Mouse (Mus musculus) spleen, adult 2 months (tissue): ENCODE measurements around the gene Cisd2. TPM values are rescaled to one million over a fixed set of nuclear protein-coding genes. Genes with fewer than 3 reads are reported as not detected.

ENCODE experiments used
- DNase-seq, 2 experiments: peaks; one replicate each; pipeline versions ENCODE4 v3.0.0 to v3.0.0-alpha.2; 2012 to 2021; ENCODE audit warnings: low spot score in 2 of 2, low read depth in 1 of 2
- H3K27ac ChIP-seq: fragments of 200-500 bp; 2 replicates; pipeline ENCODE4 v1.5.1; 2012; ENCODE audit warnings: low read length, inconsistent platforms; ENCODE audit not compliant: insufficient read depth
- H3K27me3 ChIP-seq: fragments of 200-500 bp; 2 replicates; pipeline ENCODE4 v1.6.1; 2012; ENCODE audit warnings: mild to moderate bottlenecking, moderate library complexity, low read length, inconsistent platforms; ENCODE audit not compliant: control insufficient read depth, insufficient read depth
- H3K36me3 ChIP-seq: fragments of 200-500 bp; 2 replicates; pipeline ENCODE4 v1.6.1; 2012; ENCODE audit warnings: mild to moderate bottlenecking, low read length, inconsistent platforms; ENCODE audit not compliant: control insufficient read depth, insufficient read depth
- H3K4me1 ChIP-seq: fragments of 200-500 bp; 2 replicates; pipeline ENCODE4 v1.6.1; 2011; ENCODE audit warnings: inconsistent platforms; ENCODE audit not compliant: control insufficient read depth, insufficient read depth, insufficient read length
- H3K4me3 ChIP-seq: fragments of 200-500 bp; 2 replicates; pipeline ENCODE4 v1.5.1; 2011; ENCODE audit warnings: mild to moderate bottlenecking, inconsistent platforms; ENCODE audit not compliant: insufficient read depth, insufficient read length; ENCODE audit errors: extremely low read depth
- CTCF ChIP-seq: fragments of 200-500 bp; IDR thresholded peaks from 2 replicates; pipeline ENCODE4 v1.5.1; 2011; ENCODE audit warnings: mild to moderate bottlenecking, inconsistent platforms; ENCODE audit not compliant: insufficient read depth, insufficient read length, insufficient replicate concordance; ENCODE audit errors: extremely low read depth
- POLR2A ChIP-seq: fragments of 200-500 bp; IDR thresholded peaks from 2 replicates; pipeline ENCODE4 v1.6.1; 2011; ENCODE audit warnings: low read depth, low read length, inconsistent platforms
- WGBS: fragments of 180-500 bp; shearing (Covaris S2); methylation state at CpG from one replicate; pipeline ENCODE4 v1.1.7; 2018; 5-methylcytosine and 5-hydroxymethylcytosine counted together
- polyA plus RNA-seq: library from polyadenylated mRNA; depleted of rRNA; stranded (reverse); fragments of >200 nt; gene quantifications from 2 replicates; pipeline ENCODE4 v1.2.3, GENCODE M21; 2012

Cisd2 gene
- polyA plus RNA-seq, 1 experiment, result 19.1 TPM

- DNase-seq, result no peak
- no peaks in the 10 kb centered on the region for H3K27me3 ChIP-seq
- H3K4me1 ChIP-seq, result no peaks in the 10 kb centered on the region; the same call in 1 of the 2 replicates
- peak overlapping the region; percentile 99 for H3K27ac ChIP-seq
- WGBS, result 16% methylated on average over 10 of the region's 10 CpGs
- peaks cover 8% of the 10 kb centered on the region; the same call in 1 of the 2 replicates for H3K36me3 ChIP-seq
- peak overlapping the region; percentile 99 for H3K4me3 ChIP-seq
- TF ChIP-seq POLR2A (no peak), CTCF (no peak)
Observed at GRCm38 (mm10) chr3:135440621-135441020, 16.9 kb upstream of the Cisd2 start.

- Histone ChIP-seq H3K36me3 (peaks cover 8% of the 10 kb centered on the region; the same call in 1 of the 2 replicates), H3K27ac (peak overlapping the region; percentile 99), H3K4me1 (no peaks in the 10 kb centered on the region; the same call in 1 of the 2 replicates), H3K27me3 (no peaks in the 10 kb centered on the region), H3K4me3 (peak overlapping the region; percentile 99)
- WGBS, result 4% methylated on average over 7 of the region's 7 CpGs
- peak; percentile 50 to 67 for DNase-seq
- TF ChIP-seq CTCF (no peak), POLR2A (no peak; the same call in none of the 2 replicates)
Observed at GRCm38 (mm10) chr3:135440221-135440620, 16.5 kb upstream of the Cisd2 start.

- Histone ChIP-seq H3K4me1 (no peaks in the 10 kb centered on the region; the same call in 1 of the 2 replicates), H3K4me3 (peak overlapping the region; percentile 99), H3K27ac (peak overlapping the region; percentile 99), H3K36me3 (peaks cover 6% of the 10 kb centered on the region; the same call in 1 of the 2 replicates), H3K27me3 (no peaks in the 10 kb centered on the region)
- no peak for DNase-seq
- WGBS, result 2% methylated on average over 15 of the region's 15 CpGs
- TF ChIP-seq POLR2A (no peak), CTCF (no peak)
Observed at GRCm38 (mm10) chr3:135439651-135440050, 15.9 kb upstream of the Cisd2 start.

GRCm38 (mm10) chr3:135438913-135439531, 15.3 kb upstream of the Cisd2 start:
- Histone ChIP-seq H3K27ac (peak overlapping the region; percentile 99), H3K36me3 (peaks cover 6% of the 10 kb centered on the region; the same call in 1 of the 2 replicates), H3K27me3 (no peaks in the 10 kb centered on the region), H3K4me3 (peak overlapping the region; percentile 99), H3K4me1 (no peaks in the 10 kb centered on the region; the same call in 1 of the 2 replicates)
- peak; percentile 70 to 85 for DNase-seq
- WGBS, result 1% methylated on average over 55 of the region's 76 CpGs
- TF ChIP-seq CTCF (no peak), POLR2A (peak; percentile 9)

GRCm38 (mm10) chr3:135438531-135438912, 14.8 kb upstream of the Cisd2 start:
- no peaks in the 10 kb centered on the region; the same call in 1 of the 2 replicates for H3K4me1 ChIP-seq
- TF ChIP-seq CTCF (no peak), POLR2A (peak; percentile 96)
- H3K27me3 ChIP-seq, result no peaks in the 10 kb centered on the region
- H3K36me3 ChIP-seq, result peaks cover 6% of the 10 kb centered on the region; the same call in 1 of the 2 replicates
- peak overlapping the region; percentile 99 for H3K27ac ChIP-seq
- peak; percentile 85 to 86 for DNase-seq
- peak overlapping the region; percentile 99 for H3K4me3 ChIP-seq
- WGBS, result 0% methylated on average over 48 of the region's 50 CpGs

GRCm38 (mm10) chr3:135437758-135438495, 14.2 kb upstream of the Cisd2 start, which contains the start of gene Ube2d3:
Ube2d3 (plus strand) TSS chr3:135438149.
- peak within 1 kb of the TSS; percentile 99 for H3K4me3 ChIP-seq
- H3K4me1 ChIP-seq, result no peaks in the 10 kb centered on the region; the same call in 1 of the 2 replicates
- H3K36me3 ChIP-seq, result peaks cover 4% of the 10 kb centered on the region; the same call in 1 of the 2 replicates
- DNase-seq, result peak; percentile 99
- H3K27me3 ChIP-seq, result no peaks in the 10 kb centered on the region
- TF ChIP-seq CTCF, result no peak
- peak; percentile 21; the same call in 1 of the 2 replicates for TF ChIP-seq POLR2A
- WGBS, result under 1% methylated on average over 56 of the region's 56 CpGs
- peak within 1 kb of the TSS; percentile 99 for H3K27ac ChIP-seq
